Mouse (Mus musculus) CH12.LX (cell line): ENCODE measurements at regions not wholly inside any gene's neighbourhood (a gene's known extent, or its start where the extent isn't known, plus 50 kb on each side); places are given as distances from the start of the nearest gene placed in this dataset.

Experiments
- DNase-seq: peaks from one replicate; pipeline ENCODE4 v3.0.0-alpha.2; 2013; ENCODE audit errors: extremely low read depth
- H3K27ac ChIP-seq: 2 replicates; pipeline ENCODE4 v1.5.1; 2012; ENCODE audit warnings: low read depth, mild to moderate bottlenecking, control low read depth, moderate library complexity; ENCODE audit not compliant: insufficient read depth
- H3K27me3 ChIP-seq: replicated peaks from 2 replicates; pipeline ENCODE3; 2012; ENCODE audit warnings: inconsistent platforms
- H3K36me3 ChIP-seq, 2 experiments: replicated peaks in 1 of 2; 2 replicates each; pipeline versions ENCODE3 to v1.6.1; 2012; ENCODE audit warnings: inconsistent platforms in 1 of 2, low read length in 1 of 2, mild to moderate bottlenecking in 1 of 2, mixed read lengths in 1 of 2, moderate library complexity in 1 of 2; ENCODE audit not compliant: control insufficient read depth in 1 of 2, insufficient read depth in 1 of 2
- H3K4me1 ChIP-seq, 2 experiments: 2 replicates each; pipeline ENCODE4 v1.6.1; 2012; ENCODE audit warnings: inconsistent platforms in 1 of 2, moderate library complexity in 1 of 2; ENCODE audit not compliant: insufficient read depth in 2 of 2, control insufficient read depth in 1 of 2
- H3K4me2 ChIP-seq: 2 replicates; pipeline ENCODE4 v1.6.1; 2012; ENCODE audit warnings: low read depth, mild to moderate bottlenecking, control low read depth; ENCODE audit not compliant: poor library complexity, insufficient read depth, severe bottlenecking
- H3K4me3 ChIP-seq, 3 experiments: fragments of 150-350 bp in 1 of 3; sonication (generic) in 1 of 3; replicated peaks in 1 of 3; 2 replicates each; pipeline versions ENCODE3 to v1.5.1; 2011 to 2012; ENCODE audit warnings: low read depth in 2 of 3, low read length in 2 of 3, mild to moderate bottlenecking in 2 of 3, moderate library complexity in 2 of 3, control low read depth in 1 of 3, improper control_type of control experiment in 1 of 3, inconsistent platforms in 1 of 3, mixed read lengths in 1 of 3; ENCODE audit not compliant: poor library complexity in 1 of 3
- H3K79me2 ChIP-seq: replicated peaks from 2 replicates; pipeline ENCODE4 v1.6.1; 2012; ENCODE audit warnings: mild to moderate bottlenecking, moderate library complexity; ENCODE audit not compliant: control insufficient read depth, poor library complexity, insufficient read depth, severe bottlenecking; ENCODE audit errors: extremely low read depth
- H3K9ac ChIP-seq: 2 replicates; pipeline ENCODE4 v1.6.1; 2012; ENCODE audit warnings: low read depth, mild to moderate bottlenecking, control low read depth, moderate library complexity; ENCODE audit not compliant: insufficient read depth
- H3K9me3 ChIP-seq: replicated peaks from 2 replicates; pipeline ENCODE3; 2012; ENCODE audit warnings: low read length, inconsistent platforms, mixed read lengths
- CHD2 ChIP-seq: IDR thresholded peaks from 2 replicates; pipeline ENCODE4 v1.6.1; 2011; ENCODE audit warnings: low read length, improper control_type of control experiment
- CTCF ChIP-seq, 2 experiments: IDR thresholded peaks in 1 of 2; conservative IDR thresholded peaks in 1 of 2; 2 replicates each; pipeline ENCODE4 v1.5.1; 2011 to 2012; ENCODE audit warnings: low read depth in 2 of 2, low read length in 2 of 2, improper control_type of control experiment in 1 of 2, inconsistent platforms in 1 of 2, mild to moderate bottlenecking in 1 of 2, moderate library complexity in 1 of 2
- ELF1 ChIP-seq: IDR thresholded peaks from 2 replicates; pipeline ENCODE4 v1.6.1; 2014; ENCODE audit warnings: low read depth, mild to moderate bottlenecking, inconsistent platforms, low read length, improper control_type of control experiment
- EP300 ChIP-seq: IDR thresholded peaks from 2 replicates; pipeline ENCODE4 v1.6.1; 2011; ENCODE audit warnings: low read length, improper control_type of control experiment
- HCFC1 ChIP-seq: IDR thresholded peaks from 2 replicates; pipeline ENCODE4 v1.6.1; 2012; ENCODE audit warnings: low read depth, mild to moderate bottlenecking, inconsistent platforms, low read length, improper control_type of control experiment
- JUN ChIP-seq: IDR thresholded peaks from 2 replicates; pipeline ENCODE4 v1.6.1; 2011; ENCODE audit warnings: low read depth, mild to moderate bottlenecking, low read length, improper control_type of control experiment, moderate library complexity; ENCODE audit not compliant: insufficient read depth
- KAT2A ChIP-seq: IDR thresholded peaks from 2 replicates; pipeline ENCODE4 v1.6.1; 2012; ENCODE audit warnings: low read length, improper control_type of control experiment, inconsistent platforms; ENCODE audit not compliant: insufficient replicate concordance
- MAX ChIP-seq: IDR thresholded peaks from 2 replicates; pipeline ENCODE4 v1.6.1; 2011; ENCODE audit warnings: low read length, improper control_type of control experiment
- MXI1 ChIP-seq: IDR thresholded peaks from 2 replicates; pipeline ENCODE4 v1.6.1; 2011; ENCODE audit warnings: mild to moderate bottlenecking, low read depth, low read length, improper control_type of control experiment
- NELFE ChIP-seq: IDR thresholded peaks from 2 replicates; pipeline ENCODE4 v1.6.1; 2011; ENCODE audit warnings: low read depth, low read length, improper control_type of control experiment
- PAX5 ChIP-seq: IDR thresholded peaks from 2 replicates; pipeline ENCODE4 v1.6.1; 2012; ENCODE audit warnings: low read length, inconsistent platforms, mixed read lengths
- POLR2A ChIP-seq: IDR thresholded peaks from 2 replicates; pipeline ENCODE4 v1.6.1; 2011; ENCODE audit warnings: low read depth, mild to moderate bottlenecking, improper control_type of control experiment, low read length
- POLR2AphosphoS2 ChIP-seq: IDR thresholded peaks from 2 replicates; pipeline ENCODE4 v1.6.1; 2011; ENCODE audit warnings: low read depth, low read length, improper control_type of control experiment
- RAD21 ChIP-seq: IDR thresholded peaks from 2 replicates; pipeline ENCODE4 v1.6.1; 2011; ENCODE audit warnings: low read depth, mild to moderate bottlenecking, low read length, improper control_type of control experiment, moderate library complexity
- RCOR1 ChIP-seq: conservative IDR thresholded peaks from 2 replicates; pipeline ENCODE4 v1.6.1; 2012; ENCODE audit warnings: low read depth, mild to moderate bottlenecking, inconsistent platforms, low read length, improper control_type of control experiment
- SIN3A ChIP-seq: IDR thresholded peaks from 2 replicates; pipeline ENCODE4 v1.6.1; 2012; ENCODE audit warnings: low read length, improper control_type of control experiment, inconsistent platforms
- SMC3 ChIP-seq: IDR thresholded peaks from 2 replicates; pipeline ENCODE4 v1.6.1; 2011; ENCODE audit warnings: low read depth, low read length, improper control_type of control experiment
- TBP ChIP-seq: conservative IDR thresholded peaks from 2 replicates; pipeline ENCODE4 v1.6.1; 2011; ENCODE audit warnings: low read depth, low read length, improper control_type of control experiment
- TCF12 ChIP-seq: IDR thresholded peaks from 2 replicates; pipeline ENCODE4 v1.6.1; 2014; ENCODE audit warnings: low read depth, mild to moderate bottlenecking, inconsistent platforms, low read length, improper control_type of control experiment
- UBTF ChIP-seq: IDR thresholded peaks from 2 replicates; pipeline ENCODE4 v1.6.1; 2012; ENCODE audit warnings: low read depth, mild to moderate bottlenecking, inconsistent platforms, low read length, improper control_type of control experiment, moderate library complexity
- USF1 ChIP-seq: IDR thresholded peaks from 2 replicates; pipeline ENCODE4 v1.6.1; 2014; ENCODE audit warnings: low read depth, mild to moderate bottlenecking, inconsistent platforms, low read length, improper control_type of control experiment
- ZMIZ1 ChIP-seq: IDR thresholded peaks from 2 replicates; pipeline ENCODE4 v1.6.1; 2012; ENCODE audit warnings: low read depth, mild to moderate bottlenecking, inconsistent platforms, low read length, improper control_type of control experiment
- ZNF384 ChIP-seq: IDR thresholded peaks from 2 replicates; pipeline ENCODE4 v1.6.1; 2012; ENCODE audit warnings: low read depth, low read length, improper control_type of control experiment, inconsistent platforms
- dilution Hi-C: fragments of 300-500 bp; cut with MboI; formaldehyde crosslinking; loops from 2 replicates; pipeline ENCODE4 v1.14.3; 2020; ENCODE audit warnings: low sequenced_read_pairs; ENCODE audit not compliant: extremely low pct_unique_long_range_greater_than_20kb, extremely low pct_ligation_motif_present
- in situ Hi-C: fragments of 300-500 bp; cut with MboI; formaldehyde crosslinking; loops from 3 replicates; pipeline ENCODE4 v1.14.3; 2019; ENCODE audit warnings: low sequenced_read_pairs, low pct_ligation_motif_present, low pct_unique_long_range_greater_than_20kb, mixed read lengths

DNA sequence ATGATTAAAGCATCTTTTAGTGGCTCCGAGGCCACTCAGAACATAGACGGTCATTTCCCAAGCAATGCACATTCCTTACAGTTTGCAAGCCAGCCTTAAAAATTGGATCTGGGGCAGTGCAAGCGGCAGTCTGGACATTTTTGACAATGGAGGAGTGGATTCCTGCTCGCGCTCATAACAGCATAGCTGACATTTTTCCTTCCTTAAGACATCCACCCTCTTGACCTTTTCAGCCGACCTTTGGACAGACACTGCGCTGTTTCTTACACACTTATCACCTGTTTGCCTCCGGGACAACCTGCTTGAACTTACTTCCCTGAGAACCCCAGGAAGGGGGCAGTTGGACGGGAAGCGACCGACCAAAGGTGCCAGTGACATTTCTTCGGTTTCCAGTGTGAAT lies 127.5 kb upstream of the Spata13 start:
- dilution Hi-C loops = no loop called here
- no peak overlapping the region for H3K4me2 ChIP-seq
- H3K4me3 ChIP-seq = no peak overlapping the region
- H3K9me3 ChIP-seq = no peaks in the 10 kb centered on the region
- H3K27ac ChIP-seq = no peak overlapping the region
- peaks cover 0 to 15% of the 10 kb centered on the region in 2 experiments; a peak in 2 of 4 replicates for H3K4me1 ChIP-seq
- TF ChIP-seq SMC3 = no peak
- no peak for TF ChIP-seq ELF1
- TF ChIP-seq UBTF = no peak
- in situ Hi-C loops = no loop called here
- no peaks in the 10 kb centered on the region for H3K27me3 ChIP-seq
- no peaks in the 10 kb centered on the region for H3K36me3 ChIP-seq
- no peak overlapping the region for H3K9ac ChIP-seq
- DNase-seq = no peak
- no peaks in the 10 kb centered on the region for H3K79me2 ChIP-seq

DNA sequence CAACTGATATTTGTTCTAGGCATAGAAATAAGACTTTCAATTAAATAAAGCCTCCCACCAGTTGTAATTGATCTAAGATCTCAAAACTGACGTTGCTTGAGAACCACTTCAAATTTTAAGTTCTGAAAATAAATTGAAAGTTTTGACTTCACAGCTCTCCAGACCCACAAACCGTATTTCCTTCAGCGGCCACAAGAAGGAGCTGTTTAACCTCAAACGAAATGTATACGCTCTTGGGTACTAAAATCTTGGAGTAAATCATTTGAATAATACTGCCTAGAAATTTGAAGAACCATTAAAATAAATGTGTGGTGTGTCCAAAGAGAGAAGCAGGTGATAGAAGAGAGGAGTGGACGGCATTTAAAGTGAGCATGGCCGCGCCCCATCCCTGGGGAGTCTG lies 120.2 kb upstream of the Spata13 start:
- dilution Hi-C loops = no loop called here
- Histone ChIP-seq H3K36me3 (no peaks in the 10 kb centered on the region), H3K4me1 (peaks cover 0 to 11% of the 10 kb centered on the region in 2 experiments; a peak in 2 of 4 replicates), H3K79me2 (no peaks in the 10 kb centered on the region), H3K27me3 (no peaks in the 10 kb centered on the region), H3K9me3 (no peaks in the 10 kb centered on the region), H3K4me2 (peak overlapping the region; percentile 72), H3K9ac (no peak overlapping the region), H3K27ac (no peak overlapping the region), H3K4me3 (no peak overlapping the region)
- peak; percentile 62 for DNase-seq
- TF ChIP-seq RAD21 (peak; percentile 82), CTCF (conservative IDR thresholded peaks at IDR 0.05 in 1 of 2, IDR thresholded peaks at IDR 0.05 in 1 of 2; ENCODE audit: low read depth in 2 of 2, low read length in 2 of 2) (peak; percentile 55 to 88; a peak in 3 of 4 replicates), POLR2A (no peak), SMC3 (peak; percentile 78)
- in situ Hi-C loops = no loop called here

DNA sequence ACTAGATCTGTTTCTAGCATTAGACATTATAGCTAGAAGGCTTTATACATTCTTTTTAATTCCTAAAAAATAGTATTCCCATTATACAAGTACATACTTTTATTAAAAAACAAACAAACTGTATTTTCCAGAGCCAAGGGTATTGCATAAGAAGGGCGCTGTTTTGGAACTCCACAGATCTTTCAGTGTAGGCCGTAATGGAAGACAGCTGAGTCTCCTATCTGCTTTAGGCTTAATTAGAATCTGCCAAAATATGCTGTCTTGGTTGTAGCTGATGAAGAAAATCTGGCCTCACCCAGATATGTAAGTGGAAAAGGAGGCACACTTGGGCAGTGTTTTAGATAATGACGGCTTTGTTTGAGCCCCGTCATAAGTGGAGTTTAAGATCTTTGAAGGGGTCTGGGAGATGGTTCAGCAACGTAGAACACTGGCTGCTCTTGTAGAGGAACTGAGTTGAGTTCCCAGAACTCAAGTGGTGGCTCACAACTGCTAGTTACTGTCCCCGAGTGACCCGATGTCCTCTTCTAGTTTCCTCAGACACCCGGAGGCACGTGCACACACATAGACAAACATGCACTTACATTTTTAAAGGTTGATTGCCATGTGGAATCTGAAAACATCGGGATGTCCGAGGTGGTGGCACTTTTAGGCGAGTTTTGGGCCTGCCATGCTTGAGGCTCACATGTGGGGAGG lies 118.6 kb upstream of the Spata13 start:
- Histone ChIP-seq H3K27me3 (no peaks in the 10 kb centered on the region), H3K4me1 (peaks cover 0 to 11% of the 10 kb centered on the region in 2 experiments; a peak in 2 of 4 replicates), H3K4me3 (no peak overlapping the region), H3K4me2 (no peak overlapping the region), H3K27ac (no peak overlapping the region), H3K9ac (no peak overlapping the region), H3K36me3 (no peaks in the 10 kb centered on the region), H3K9me3 (no peaks in the 10 kb centered on the region), H3K79me2 (no peaks in the 10 kb centered on the region)
- DNase-seq = no peak
- no peak for TF ChIP-seq ZNF384
- TF ChIP-seq HCFC1 = no peak
- TF ChIP-seq TBP = no peak
- no peak for TF ChIP-seq SMC3
- TF ChIP-seq PAX5 = no peak
- TF ChIP-seq POLR2AphosphoS2 = no peak
- TF ChIP-seq ZMIZ1 = no peak
- no peak for TF ChIP-seq KAT2A
- TF ChIP-seq NELFE = no peak
- no peak for TF ChIP-seq MXI1
- TF ChIP-seq USF1 = no peak
- TF ChIP-seq MAX = no peak
- TF ChIP-seq TCF12 = no peak
- no peak for TF ChIP-seq RCOR1
- no peak for TF ChIP-seq EP300
- TF ChIP-seq CHD2 = no peak
- no peak for TF ChIP-seq JUN
- TF ChIP-seq SIN3A = no peak
- in situ Hi-C loops = no loop called here
- dilution Hi-C loops = no loop called here
